Mouse (Mus musculus) MEL (cell line): ENCODE measurements around the gene Elp5. TPM values are rescaled to one million over a fixed set of nuclear protein-coding genes. Genes with fewer than 3 reads are reported as not detected.

Source experiments
- DNase-seq: peaks from one replicate; pipeline ENCODE4 v3.0.0; 2011; ENCODE audit warnings: low read depth, low spot score
- H3K27ac ChIP-seq: 2 replicates; pipeline ENCODE4 v1.5.1; 2012; ENCODE audit warnings: low read depth, mild to moderate bottlenecking, control low read depth, low read length, moderate library complexity; ENCODE audit not compliant: control insufficient read depth
- H3K27me3 ChIP-seq, 2 experiments: fragments of 150-350 bp in 1 of 2; sonication (generic) in 1 of 2; 2 replicates each; pipeline ENCODE4 v1.6.1; 2012; ENCODE audit warnings: low read length in 2 of 2, mild to moderate bottlenecking in 2 of 2, improper control_type of control experiment in 1 of 2, moderate library complexity in 1 of 2; ENCODE audit not compliant: insufficient read depth in 2 of 2, control insufficient read depth in 1 of 2
- H3K36me3 ChIP-seq, 2 experiments: 2 replicates each; pipeline ENCODE4 v1.6.1; 2012 to 2014; ENCODE audit warnings: low read length in 2 of 2, improper control_type of control experiment in 1 of 2, inconsistent platforms in 1 of 2, mild to moderate bottlenecking in 1 of 2; ENCODE audit not compliant: insufficient read depth in 2 of 2, control insufficient read depth in 1 of 2
- H3K4me1 ChIP-seq, 2 experiments: fragments of 150-350 bp in 1 of 2; sonication (generic) in 1 of 2; 2 replicates each; pipeline ENCODE4 v1.6.1; 2012; ENCODE audit warnings: low read length in 2 of 2, improper control_type of control experiment in 1 of 2, mild to moderate bottlenecking in 1 of 2; ENCODE audit not compliant: insufficient read depth in 2 of 2, control insufficient read depth in 1 of 2
- H3K4me3 ChIP-seq, 2 experiments: fragments of 150-350 bp in 1 of 2; sonication (generic) in 1 of 2; 2 replicates each; pipeline ENCODE4 v1.5.1; 2012; ENCODE audit warnings: low read depth in 2 of 2, low read length in 2 of 2, mild to moderate bottlenecking in 2 of 2, moderate library complexity in 2 of 2, control low read depth in 1 of 2, improper control_type of control experiment in 1 of 2; ENCODE audit not compliant: control insufficient read depth in 1 of 2, insufficient read depth in 1 of 2
- H3K79me2 ChIP-seq: 2 replicates; pipeline ENCODE4 v1.6.1; 2012; ENCODE audit warnings: mild to moderate bottlenecking, low read length, moderate library complexity; ENCODE audit not compliant: control insufficient read depth, poor library complexity, insufficient read depth
- H3K9ac ChIP-seq: 2 replicates; pipeline ENCODE4 v1.6.1; 2012; ENCODE audit warnings: low read depth, mild to moderate bottlenecking, control low read depth, low read length, moderate library complexity; ENCODE audit not compliant: control insufficient read depth, poor library complexity, severe bottlenecking
- H3K9me3 ChIP-seq: fragments of 150-350 bp; sonication (generic); replicated peaks from 2 replicates; pipeline ENCODE4 v1.6.1; 2012; ENCODE audit warnings: mild to moderate bottlenecking, low read length, improper control_type of control experiment, moderate library complexity; ENCODE audit not compliant: insufficient read depth
- CHD1 ChIP-seq: IDR thresholded peaks from 2 replicates; pipeline ENCODE4 v1.6.1; 2012; ENCODE audit warnings: low read depth, mild to moderate bottlenecking, inconsistent platforms, low read length, improper control_type of control experiment
- CTCF ChIP-seq, 3 experiments: IDR thresholded peaks in 2 of 3; conservative IDR thresholded peaks in 1 of 3; 2 replicates each; pipeline ENCODE4 v1.5.1; 2011 to 2012; ENCODE audit warnings: low read length in 3 of 3, low read depth in 2 of 3, mild to moderate bottlenecking in 2 of 3, improper control_type of control experiment in 1 of 3, inconsistent platforms in 1 of 3, mixed read lengths in 1 of 3, moderate library complexity in 1 of 3; ENCODE audit not compliant: control insufficient read depth in 1 of 3, insufficient read depth in 1 of 3, poor library complexity in 1 of 3, severe bottlenecking in 1 of 3
- ELF1 ChIP-seq: IDR thresholded peaks from 2 replicates; pipeline ENCODE4 v1.6.1; 2014; ENCODE audit warnings: low read depth, mild to moderate bottlenecking, inconsistent platforms, low read length, improper control_type of control experiment, moderate library complexity
- EP300 ChIP-seq, 2 experiments: IDR thresholded peaks; 2 replicates each; pipeline ENCODE4 v1.6.1; 2011; ENCODE audit warnings: improper control_type of control experiment in 2 of 2, low read length in 2 of 2, low read depth in 1 of 2, mild to moderate bottlenecking in 1 of 2
- GATA1 ChIP-seq: IDR thresholded peaks from 2 replicates; pipeline ENCODE4 v1.6.1; 2011; ENCODE audit warnings: low read depth, low read length, improper control_type of control experiment
- JUND ChIP-seq: IDR thresholded peaks from 2 replicates; pipeline ENCODE4 v1.6.1; 2011; ENCODE audit warnings: low read depth, mild to moderate bottlenecking, improper control_type of control experiment, low read length
- MAFK ChIP-seq: IDR thresholded peaks from 2 replicates; pipeline ENCODE4 v1.6.1; 2011; ENCODE audit warnings: low read depth, mild to moderate bottlenecking, low read length, improper control_type of control experiment, borderline replicate concordance
- MYB ChIP-seq: IDR thresholded peaks from 2 replicates; pipeline ENCODE4 v1.6.1; 2011; ENCODE audit warnings: mild to moderate bottlenecking, low read depth, low read length, improper control_type of control experiment
- NRF1 ChIP-seq: IDR thresholded peaks from 2 replicates; pipeline ENCODE4 v1.6.1; 2014; ENCODE audit warnings: low read depth, mild to moderate bottlenecking, inconsistent platforms, low read length, improper control_type of control experiment, moderate library complexity; ENCODE audit not compliant: poor library complexity, insufficient read depth, severe bottlenecking
- POLR2A ChIP-seq, 2 experiments: IDR thresholded peaks; 2 replicates each; pipeline ENCODE4 v1.6.1; 2011 to 2012; ENCODE audit warnings: low read length in 2 of 2, mild to moderate bottlenecking in 2 of 2, control low read depth in 1 of 2, improper control_type of control experiment in 1 of 2, low read depth in 1 of 2, moderate library complexity in 1 of 2; ENCODE audit not compliant: control insufficient read depth in 1 of 2, insufficient read depth in 1 of 2, poor library complexity in 1 of 2
- RAD21 ChIP-seq: IDR thresholded peaks from 2 replicates; pipeline ENCODE4 v1.6.1; 2011; ENCODE audit warnings: mild to moderate bottlenecking, low read depth, low read length, improper control_type of control experiment
- SIN3A ChIP-seq: IDR thresholded peaks from 2 replicates; pipeline ENCODE4 v1.6.1; 2012; ENCODE audit warnings: low read length, improper control_type of control experiment, inconsistent platforms
- SMC3 ChIP-seq: IDR thresholded peaks from 2 replicates; pipeline ENCODE4 v1.6.1; 2011; ENCODE audit warnings: low read depth, low read length, improper control_type of control experiment
- TBP ChIP-seq: IDR thresholded peaks from 2 replicates; pipeline ENCODE4 v1.8.0; 2011; ENCODE audit warnings: low read depth, low read length, improper control_type of control experiment
- ZC3H11A ChIP-seq: IDR thresholded peaks from 2 replicates; pipeline ENCODE4 v1.6.1; 2012; ENCODE audit warnings: low read depth, mild to moderate bottlenecking, inconsistent platforms, low read length, improper control_type of control experiment
- ZKSCAN1 ChIP-seq: IDR thresholded peaks from 2 replicates; pipeline ENCODE4 v1.6.1; 2012; ENCODE audit warnings: low read depth, mild to moderate bottlenecking, inconsistent platforms, low read length, improper control_type of control experiment, moderate library complexity
- ZNF384 ChIP-seq: IDR thresholded peaks from 2 replicates; pipeline ENCODE4 v1.6.1; 2012; ENCODE audit warnings: low read depth, mild to moderate bottlenecking, inconsistent platforms, low read length, improper control_type of control experiment
- polyA plus RNA-seq, 2 experiments: library from polyadenylated mRNA; stranded (reverse) in 1 of 2; unstranded in 1 of 2; fragments of >175 nt in 1 of 2; fragments of >200 nt in 1 of 2; gene quantifications; 2 replicates each; pipeline versions ENCODE4 v1.2.1 to v1.2.4; 2012; ENCODE audit warnings: low replicate concordance in 2 of 2, low read depth in 1 of 2; ENCODE audit not compliant: insufficient read length in 2 of 2, insufficient read depth in 1 of 2, missing spikeins in 1 of 2
- total RNA-seq: library from RNA; depleted of rRNA; stranded (reverse); fragments of 300-350 nt; gene quantifications from 2 replicates; pipeline ENCODE4 v1.2.3, GENCODE M21; 2012

Elp5 gene
- total and polyA plus RNA-seq, 3 experiments, result 189 to 222 TPM; not detected in 1

DNA sequence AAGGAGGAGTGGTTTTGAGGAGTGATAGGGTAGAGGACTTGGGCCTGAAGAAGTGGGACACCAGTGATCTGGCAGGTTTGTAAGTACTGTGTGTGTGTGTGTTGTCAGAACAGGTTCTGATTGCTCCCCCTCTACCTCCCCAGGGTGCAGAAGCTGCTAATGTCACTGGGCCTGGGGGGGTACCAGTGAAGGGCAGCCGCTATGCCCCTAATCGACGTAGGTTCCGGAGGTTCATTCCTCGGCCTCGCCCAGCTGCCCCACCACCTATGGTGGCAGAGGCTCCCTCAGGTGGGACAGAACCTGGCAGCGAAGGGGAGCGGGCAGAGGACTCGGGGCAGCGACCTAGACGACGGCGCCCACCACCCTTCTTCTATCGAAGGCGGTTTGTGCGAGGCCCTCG lies 42.6 kb downstream of the Elp5 start:
- no peak for DNase-seq
- H3K36me3 ChIP-seq, result peaks cover 0 to 3% of the 10 kb centered on the region in 2 experiments; a peak in 1 of 4 replicates
- no peak overlapping the region for H3K27ac ChIP-seq
- H3K9ac ChIP-seq, result no peak overlapping the region
- no peaks in the 10 kb centered on the region for H3K79me2 ChIP-seq
- TF ChIP-seq CHD1 (no peak), POLR2A (IDR thresholded peaks at IDR 0.05; ENCODE audit: control insufficient read depth in 1 of 2, insufficient read depth in 1 of 2, low read depth in 1 of 2, low read length in 2 of 2, poor library complexity in 1 of 2) (no peak), RAD21 (no peak), TBP (no peak), MAFK (no peak), EP300 (IDR thresholded peaks at IDR 0.05; ENCODE audit: low read depth in 1 of 2, low read length in 2 of 2) (no peak), ZKSCAN1 (no peak), SIN3A (no peak), ELF1 (no peak)
- H3K4me3 ChIP-seq, result no peak overlapping the region
- no peaks in the 10 kb centered on the region for H3K9me3 ChIP-seq
- H3K4me1 ChIP-seq, result 0 out of 4 replicates have a peak, but pooled peaks cover 3 to 4% of the 10 kb centered on the region in 2 experiments
- peaks cover 10 to 14% of the 10 kb centered on the region in 2 experiments for H3K27me3 ChIP-seq

DNA sequence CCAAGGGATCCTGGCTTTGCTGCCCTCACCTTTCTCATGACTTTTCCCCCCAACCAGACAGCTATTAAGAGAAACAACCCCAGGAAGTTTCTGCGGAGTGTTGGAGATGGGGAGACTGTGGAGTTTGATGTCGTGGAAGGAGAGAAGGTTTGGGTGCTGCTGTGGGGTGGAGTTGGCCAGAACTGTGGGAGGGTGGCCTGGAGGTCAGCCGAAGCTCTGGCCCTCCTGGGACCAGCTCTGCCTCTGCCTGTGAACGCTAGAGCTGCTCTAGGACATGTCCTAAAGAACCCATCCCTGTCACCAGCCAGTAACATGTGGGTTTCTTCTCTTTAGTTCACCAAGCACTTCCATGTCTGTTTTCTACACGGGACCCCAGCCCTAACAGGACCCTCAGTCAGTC lies 43.1 kb downstream of the Elp5 start:
- Histone ChIP-seq H3K9me3 (no peaks in the 10 kb centered on the region), H3K36me3 (peaks cover 0 to 4% of the 10 kb centered on the region in 2 experiments; a peak in 1 of 4 replicates), H3K79me2 (no peaks in the 10 kb centered on the region), H3K27me3 (peaks cover 10 to 12% of the 10 kb centered on the region in 2 experiments), H3K4me3 (no peak overlapping the region), H3K4me1 (0 out of 4 replicates have a peak, but pooled peaks cover 3 to 4% of the 10 kb centered on the region in 2 experiments), H3K9ac (no peak overlapping the region), H3K27ac (no peak overlapping the region)
- no peak for DNase-seq
- TF ChIP-seq CHD1 (no peak), SMC3 (no peak), GATA1 (no peak), CTCF (IDR thresholded peaks at IDR 0.05 in 2 of 3, conservative IDR thresholded peaks at IDR 0.05 in 1 of 3; ENCODE audit: control insufficient read depth in 1 of 3, insufficient read depth in 1 of 3, low read depth in 2 of 3, low read length in 3 of 3, poor library complexity in 1 of 3, severe bottlenecking in 1 of 3) (no peak), ZC3H11A (no peak), ZNF384 (no peak), MYB (no peak), JUND (no peak), NRF1 (no peak)
